Mouse (Mus musculus) granulocyte monocyte progenitor cell, adult 5-6 weeks (primary cell): ENCODE measurements around the gene Ap3d1. TPM values are rescaled to one million over a fixed set of nuclear protein-coding genes. Genes with fewer than 3 reads are reported as not detected.

Experiments
- ATAC-seq: replicated peaks from 2 replicates; pipeline ENCODE4 v1.8.0; 2016; ENCODE audit warnings: mild to moderate bottlenecking, moderate TSS enrichment, inconsistent platforms; ENCODE audit not compliant: poor library complexity, severe bottlenecking
- total RNA-seq, 2 experiments: library from RNA; stranded (forward) in 1 of 2; stranded (reverse) in 1 of 2; fragments of 200-712, 200-1000 nt in 1 of 2; fragments of >200 nt in 1 of 2; fragmentation: Nextera tagmentation in 1 of 2; gene quantifications; 2 replicates each; pipeline ENCODE4 v1.2.3; 2014 to 2017

Gene Ap3d1
- total RNA-seq, 2 experiments from 2014 or later, result 42.2 to 43.2 TPM

- no peak for ATAC-seq
These were observed 24.8 kb downstream of the Ap3d1 start for GRCm38 (mm10) chr10:80717281-80717680.

GRCm38 (mm10) chr10:80710834-80711233 is 31.2 kb downstream of the Ap3d1 start:
- no peak for ATAC-seq

GRCm38 (mm10) chr10:80705479-80705878 is 36.6 kb downstream of the Ap3d1 start:
- ATAC-seq, result no peak

- ATAC-seq, result no peak
These were observed 37.0 kb downstream of the Ap3d1 start for GRCm38 (mm10) chr10:80705033-80705432.

- no peak for ATAC-seq
These were observed 37.6 kb downstream of the Ap3d1 start for GRCm38 (mm10) chr10:80704418-80704817.

- no peak for ATAC-seq
These were observed 38.4 kb downstream of the Ap3d1 start for GRCm38 (mm10) chr10:80703643-80704042.

- ATAC-seq, result peak; percentile 66
These were observed 39.3 kb downstream of the Ap3d1 start for GRCm38 (mm10) chr10:80702536-80703390.

- peak; percentile 74 for ATAC-seq
These were observed 40.1 kb downstream of the Ap3d1 start, which contains the start of the genes Mob3a and Izumo4 for GRCm38 (mm10) chr10:80701721-80702535. Gene Mob3a (minus strand): TSS chr10:80701977. Gene Izumo4 (plus strand): TSS chr10:80702184.

- ATAC-seq, result peak; percentile 14
These were observed 41.3 kb downstream of the Ap3d1 start for GRCm38 (mm10) chr10:80700732-80701131.

- no peak for ATAC-seq
These were observed 42.0 kb downstream of the Ap3d1 start for GRCm38 (mm10) chr10:80700038-80700504.

- no peak for ATAC-seq
These were observed 43.5 kb downstream of the Ap3d1 start for GRCm38 (mm10) chr10:80698605-80699004.

GRCm38 (mm10) chr10:80697812-80698211 is 44.3 kb downstream of the Ap3d1 start:
- ATAC-seq, result no peak

GRCm38 (mm10) chr10:80697393-80697787 is 44.7 kb downstream of the Ap3d1 start:
- no peak for ATAC-seq

- no peak for ATAC-seq
These were observed 45.3 kb downstream of the Ap3d1 start for GRCm38 (mm10) chr10:80696502-80697392.

GRCm38 (mm10) chr10:80695801-80696501 is 46.1 kb downstream of the Ap3d1 start:
- ATAC-seq, result peak; percentile 3

GRCm38 (mm10) chr10:80695186-80695585 is 46.9 kb downstream of the Ap3d1 start:
- peak; percentile 68 for ATAC-seq

GRCm38 (mm10) chr10:80694159-80694938 is 47.7 kb downstream of the Ap3d1 start:
- no peak for ATAC-seq

GRCm38 (mm10) chr10:80693401-80694045 is 48.5 kb downstream of the Ap3d1 start:
- ATAC-seq, result no peak
